Mouse (Mus musculus) Patski (cell line): ENCODE results near the gene Gns. TPM values are rescaled to one million over a fixed set of nuclear protein-coding genes. Genes with fewer than 3 reads are reported as not detected.

ENCODE experiments used
- ATAC-seq: fragments of 100-300 bp; one replicate; pipeline ENCODE4 v1.8.0; 2021
- CTCF ChIA-PET: fragments of 350-600 bp; sonication (Branson Sonifier 250); formaldehyde crosslinking; loops from one replicate; lab custom pipeline; 2022; ENCODE audit warnings: inconsistent platforms; lab: Charles Lee
- POLR2A ChIA-PET: fragments of 350-600 bp; sonication (Branson Sonifier 250); formaldehyde crosslinking; loops from one replicate; lab custom pipeline; 2022; ENCODE audit warnings: antibody characterized with exemption, inconsistent platforms; lab: Charles Lee
- DNase-seq: peaks from one replicate; pipeline ENCODE4 v3.0.0-alpha.2; 2011; ENCODE audit warnings: low read depth, low spot score
- H3K27me3 ChIP-seq: fragments of 371-371 bp; one replicate; pipeline ENCODE4 v1.5.1; 2021
- CTCF ChIP-seq: fragments of 100-300 bp; IDR thresholded peaks from one replicate; pipeline ENCODE4 v1.5.1; 2021
- in situ Hi-C: fragments of 300-500 bp; cut with MboI; formaldehyde crosslinking; loops from 3 replicates; pipeline ENCODE4 v1.11.1; 2018; ENCODE audit warnings: low pct_unique_long_range_greater_than_20kb, mixed read lengths
- polyA plus RNA-seq: library from polyadenylated mRNA; unstranded; gene quantifications from one replicate; pipeline ENCODE4 v1.2.3, GENCODE M21; 2021

The Gns gene
- polyA plus RNA-seq, 1 experiment from 2014 or later: 198 TPM

- CTCF ChIA-PET: no interaction called here
- POLR2A ChIA-PET: no interaction called here
- in situ Hi-C loops: no loop called here
- ATAC-seq (no peak), DNase-seq (no peak)
- TF ChIP-seq CTCF: no peak
- no peaks in the 10 kb centered on the region for H3K27me3 ChIP-seq
These were observed 14.5 kb downstream of the Gns start for GRCm38 (mm10) chr10:121379387-121379786.

GRCm38 (mm10) chr10:121381280-121381679 is 16.4 kb downstream of the Gns start:
- in situ Hi-C loops: no loop called here
- DNase-seq (no peak), ATAC-seq (no peak)
- ChIA-PET CTCF (no interaction called here), POLR2A (interaction anchor here (1.2 kb wide), 1 partner anchor 8 kb away, joined by 3 read pairs; no protein-coding TSS in a partner anchor)
- no peak for TF ChIP-seq CTCF
- no peaks in the 10 kb centered on the region for H3K27me3 ChIP-seq

- no peak for ATAC-seq
- in situ Hi-C loops: no loop called here
These were observed 19.8 kb downstream of the Gns start for GRCm38 (mm10) chr10:121384710-121385109.

GRCm38 (mm10) chr10:121385695-121386094 is 20.8 kb downstream of the Gns start:
- ATAC-seq: no peak
- TF ChIP-seq CTCF: no peak

More at GRCm38 (mm10) chr10:121384710-121385109, 19.8 kb downstream of the Gns start:
- CTCF ChIA-PET: interaction anchor here (1.0 kb wide), 1 partner anchor 25 kb away, joined by 3 read pairs; no protein-coding TSS in a partner anchor
- POLR2A ChIA-PET: no interaction called here
- H3K27me3 ChIP-seq: no peaks in the 10 kb centered on the region
- no peak for DNase-seq
- no peak for TF ChIP-seq CTCF

GRCm38 (mm10) chr10:121386347-121386746 is 21.5 kb downstream of the Gns start:
- no peak for DNase-seq
- in situ Hi-C loops: no loop called here
- POLR2A ChIA-PET: interaction anchor here (1.3 kb wide), 1 partner anchor 9 kb away, joined by 4 read pairs; no protein-coding TSS in a partner anchor
- TF ChIP-seq CTCF: no peak
- no peaks in the 10 kb centered on the region for H3K27me3 ChIP-seq
- ATAC-seq: no peak
- CTCF ChIA-PET: no interaction called here

More at GRCm38 (mm10) chr10:121385695-121386094, 20.8 kb downstream of the Gns start:
- ChIA-PET CTCF (no interaction called here), POLR2A (interaction anchor here (0.6 to 1.3 kb wide), 2 partner anchors 9 to 76 kb away, joined by 3 to 4 read pairs; no protein-coding TSS in a partner anchor)
- in situ Hi-C loops: no loop called here
- DNase-seq: no peak
- H3K27me3 ChIP-seq: no peaks in the 10 kb centered on the region

- no peaks in the 10 kb centered on the region for H3K27me3 ChIP-seq
- TF ChIP-seq CTCF: no peak
- ATAC-seq (no peak), DNase-seq (no peak)
- ChIA-PET CTCF (no interaction called here), POLR2A (no interaction called here)
- in situ Hi-C loops: no loop called here
These were observed 25.7 kb downstream of the Gns start for GRCm38 (mm10) chr10:121390602-121391001.

GRCm38 (mm10) chr10:121391901-121392300 is 27.0 kb downstream of the Gns start:
- in situ Hi-C loops: no loop called here
- ChIA-PET POLR2A (no interaction called here), CTCF (no interaction called here)
- no peak for TF ChIP-seq CTCF
- ATAC-seq (no peak), DNase-seq (no peak)
- no peaks in the 10 kb centered on the region for H3K27me3 ChIP-seq

GRCm38 (mm10) chr10:121394270-121394669 is 29.4 kb downstream of the Gns start:
- CTCF ChIA-PET: interaction anchor here (1.6 kb wide), 1 partner anchor 17 kb away, joined by 6 read pairs; no protein-coding TSS in a partner anchor
- in situ Hi-C loops: no loop called here
- ATAC-seq (no peak), DNase-seq (no peak)
- no peak for TF ChIP-seq CTCF
- POLR2A ChIA-PET: interaction anchor here (1.4 kb wide), 1 partner anchor 8 kb away, joined by 4 read pairs; no protein-coding TSS in a partner anchor
- H3K27me3 ChIP-seq: no peaks in the 10 kb centered on the region

GRCm38 (mm10) chr10:121394789-121395325 is 30.0 kb downstream of the Gns start:
- ATAC-seq (no peak), DNase-seq (no peak)
- in situ Hi-C loops: no loop called here
- ChIA-PET CTCF (interaction anchor here (0.9 to 1.5 kb wide), 3 partner anchors 9 to 122 kb away, joined by 3 to 4 read pairs (median 3); no protein-coding TSS in a partner anchor), POLR2A (interaction anchor here (1.4 kb wide), 1 partner anchor 9 kb away, joined by 4 read pairs; no protein-coding TSS in a partner anchor)
- no peaks in the 10 kb centered on the region for H3K27me3 ChIP-seq
- TF ChIP-seq CTCF: no peak

GRCm38 (mm10) chr10:121395542-121396176 is 30.8 kb downstream of the Gns start:
- ChIA-PET POLR2A (interaction anchor here (1.4 kb wide), 1 partner anchor 9 kb away, joined by 4 read pairs; no protein-coding TSS in a partner anchor), CTCF (interaction anchor here (0.9 to 1.5 kb wide), 3 partner anchors 8 to 122 kb away, joined by 3 to 4 read pairs (median 3); no protein-coding TSS in a partner anchor)
- in situ Hi-C loops: no loop called here
- no peaks in the 10 kb centered on the region for H3K27me3 ChIP-seq
- no peak for ATAC-seq
- no peak for TF ChIP-seq CTCF
- no peak for DNase-seq

- TF ChIP-seq CTCF: no peak
- ATAC-seq: no peak
- no peaks in the 10 kb centered on the region for H3K27me3 ChIP-seq
- POLR2A ChIA-PET: no interaction called here
- CTCF ChIA-PET: no interaction called here
- in situ Hi-C loops: no loop called here
- DNase-seq: no peak
These were observed 33.7 kb downstream of the Gns start for GRCm38 (mm10) chr10:121398599-121398998.
